Mouse (Mus musculus) gastrocnemius, adult 8-10 months (tissue): Measurements from ENCODE around the gene Lnx2. TPM values are rescaled to one million over a fixed set of nuclear protein-coding genes. Genes with fewer than 3 reads are reported as not detected.

ENCODE experiments used
- DNase-seq, 2 experiments: peaks; one replicate each; pipeline ENCODE4 v3.0.0; 2022; ENCODE audit warnings: low spot score in 2 of 2
- total RNA-seq, 4 experiments: library from RNA; stranded (reverse); gene quantifications; 2 replicates each; pipeline ENCODE4 v1.2.4; 2022

Lnx2 gene
- total RNA-seq, 4 experiments from 2014 or later: 1.8 to 2.0 (median 1.9) TPM

DNA sequence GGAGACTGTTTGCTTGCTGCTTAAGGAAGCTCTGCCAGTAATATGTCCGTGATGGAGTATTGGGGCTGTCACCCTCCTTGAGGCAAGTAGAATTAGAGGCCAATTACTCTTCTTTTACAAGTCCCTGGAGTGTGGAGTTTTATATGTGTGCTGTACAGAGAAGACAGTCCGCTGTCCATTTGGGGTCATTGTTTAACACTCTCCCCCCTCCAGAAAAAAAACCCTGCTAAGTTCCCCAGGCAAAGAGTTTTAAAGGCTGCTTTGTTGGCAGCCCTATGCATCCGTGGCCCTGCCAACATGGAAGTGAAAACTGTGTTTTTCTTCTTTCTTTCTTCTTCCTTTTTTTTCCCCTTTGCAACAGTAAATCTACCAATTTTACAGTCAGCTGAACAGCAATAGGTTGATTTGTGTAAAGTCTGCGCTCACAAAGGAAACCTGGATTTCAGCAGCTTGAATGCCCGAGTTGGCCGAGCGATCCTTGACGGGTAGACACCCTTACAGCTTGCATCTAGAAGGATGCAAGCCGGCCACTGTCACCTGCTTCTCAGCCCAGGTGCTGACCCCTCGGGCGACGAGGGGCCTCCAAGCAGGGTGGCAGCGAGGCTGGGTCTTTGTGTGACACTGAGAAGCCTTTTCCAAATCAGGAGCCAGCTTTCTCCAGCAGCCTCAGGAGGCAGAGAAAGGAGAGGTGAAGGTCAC, 107.5 kb downstream of the Lnx2 start:
- DNase-seq: no peak

Other genes starting within 250 kb of the Lnx2 start
- gene Rpl21, start 243.7 kb downstream of the Lnx2 start, total RNA-seq: 100 to 1,000 TPM in 2 of 4 experiments, 10 to 100 TPM in 2; 72.3 to 128 (median 94.8) TPM
- gene Rasl11a, start 231.5 kb downstream of the Lnx2 start, total RNA-seq: 1 to 10 TPM in 1 of 4 experiments, under 1 TPM in 3; 0.73 to 1.0 (median 0.76) TPM
- 10 to 100 TPM; 26.2 to 31.3 (median 28.5) TPM for gene Gtf3a, start 127.9 kb downstream of the Lnx2 start, total RNA-seq
- 10 to 100 TPM; 22.4 to 28.6 (median 23.5) TPM for gene Mtif3, start 112.8 kb downstream of the Lnx2 start, total RNA-seq
- gene Polr1d, start 464 bp upstream of the Lnx2 start, total RNA-seq: 10 to 100 TPM; 81.9 to 91.0 (median 83.4) TPM
- gene Gsx1, start 112.1 kb upstream of the Lnx2 start, total RNA-seq: not detected
- not detected for gene Pdx1, start 193.4 kb upstream of the Lnx2 start, total RNA-seq
- gene Cdx2, start 230.7 kb upstream of the Lnx2 start, total RNA-seq: not detected
- gene Urad, start 245.9 kb upstream of the Lnx2 start, total RNA-seq: not detected